Mouse (Mus musculus) monocyte, adult 59 days (primary cell): ENCODE results near the gene Pds5b. TPM values are rescaled to one million over a fixed set of nuclear protein-coding genes. Genes with fewer than 3 reads are reported as not detected.

ENCODE experiments used
- total RNA-seq, 2 experiments: library from RNA; stranded (reverse); gene quantifications; one replicate each; pipeline ENCODE4 v1.2.4; 2023

The Pds5b gene
- 10 to 100 TPM; 21.0 to 22.1 TPM for total RNA-seq

DNA sequence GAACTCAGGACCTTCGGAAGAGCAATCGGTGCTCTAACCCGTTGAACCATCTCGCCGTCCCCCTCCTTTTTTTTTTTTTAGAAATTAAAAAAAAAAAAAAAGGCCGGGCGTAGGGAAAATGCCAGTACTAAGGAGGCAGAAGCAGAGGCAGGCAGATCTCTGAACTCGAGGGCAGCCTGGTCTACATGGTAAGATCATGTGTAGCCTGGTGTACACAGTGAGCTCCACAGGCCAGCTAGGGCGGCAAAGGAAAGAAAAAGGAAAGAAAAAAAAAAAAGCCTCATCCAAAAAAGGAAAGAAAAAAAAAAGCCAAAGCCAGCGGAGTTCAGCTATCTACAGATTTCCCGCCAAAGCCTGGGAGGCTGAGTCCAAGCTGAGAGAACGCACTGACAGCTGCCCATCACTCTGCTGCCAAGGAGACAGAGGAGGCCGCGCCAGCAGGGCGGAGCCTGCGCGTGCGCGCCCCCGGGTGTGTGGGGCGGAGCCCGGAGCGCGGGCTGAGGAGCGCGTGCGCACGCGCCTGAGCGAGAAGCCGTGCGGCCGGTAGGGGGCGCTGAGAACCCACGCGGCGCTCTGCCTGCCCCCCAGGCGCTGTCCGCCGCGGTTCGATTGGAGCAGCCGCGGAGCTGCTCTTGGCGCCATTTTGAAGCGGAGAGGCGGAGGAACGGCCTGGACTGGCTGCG is at the start of gene Pds5b:
Gene Pds5b (plus strand): TSS at position 587 of the 683 bp plus-strand sequence.

DNA sequence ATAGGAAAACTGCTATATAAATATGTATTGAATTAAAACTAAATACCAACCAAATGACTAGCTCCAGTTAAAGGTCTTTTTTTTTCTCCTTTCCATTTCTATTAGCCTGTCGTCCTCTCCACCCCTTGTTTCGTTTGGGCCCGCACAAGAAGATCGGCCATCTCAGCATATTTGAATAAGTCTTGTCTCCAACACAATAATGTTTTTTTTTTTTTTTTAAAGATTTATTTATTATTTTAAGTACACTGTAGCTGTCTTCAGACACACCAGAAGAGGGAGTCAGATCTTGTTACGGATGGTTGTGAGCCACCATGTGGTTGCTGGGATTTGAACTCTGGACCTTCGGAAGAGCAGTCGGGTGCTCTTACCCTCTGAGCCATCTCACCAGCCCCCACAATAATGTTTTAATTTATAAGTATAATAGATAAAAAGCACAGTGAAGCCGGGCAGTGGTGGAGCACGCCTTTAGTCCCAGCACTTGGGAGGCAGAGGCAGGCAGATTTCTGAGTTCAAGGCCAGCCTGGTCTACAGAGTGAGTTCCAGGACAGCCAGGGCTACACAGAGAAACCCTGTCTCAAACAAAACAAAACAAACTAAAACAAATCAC is 7.3 kb upstream of the Pds5b start, which contains the start of gene N4bp2l2:
Gene N4bp2l2 (minus strand): TSS at position 51 of the 607 bp plus-strand sequence.

Other genes starting within 250 kb of the Pds5b start
- gene Zar1l, start 155.6 kb upstream of the Pds5b start, total RNA-seq = not detected
- 1 to 10 TPM; 1.9 to 3.4 TPM for gene Brca2, start 151.1 kb upstream of the Pds5b start, total RNA-seq
- gene N4bp2l1, start 76.6 kb upstream of the Pds5b start, total RNA-seq = 100 to 1,000 TPM; 151 to 164 TPM
- gene N4bp2l2, start 7.6 kb upstream of the Pds5b start, total RNA-seq = 10 to 100 TPM; 67.7 to 72.8 TPM